Mouse (Mus musculus) cerebellum, adult 2 months (tissue): ENCODE measurements at regions not wholly inside any gene's neighbourhood (a gene's known extent, or its start where the extent isn't known, plus 50 kb on each side); places are given as distances from the start of the nearest gene placed in this dataset.

Source experiments
- CTCF ChIP-seq: fragments of 200-500 bp; IDR thresholded peaks from 2 replicates; pipeline ENCODE4 v1.5.1; 2011; ENCODE audit warnings: low read depth, mild to moderate bottlenecking, control low read depth, low read length, moderate library complexity, borderline replicate concordance; ENCODE audit not compliant: insufficient read depth
- POLR2A ChIP-seq: fragments of 200-500 bp; IDR thresholded peaks from 2 replicates; pipeline ENCODE4 v1.6.1; 2011; ENCODE audit warnings: low read length, control low read depth, borderline replicate concordance; ENCODE audit not compliant: insufficient read depth

DNA sequence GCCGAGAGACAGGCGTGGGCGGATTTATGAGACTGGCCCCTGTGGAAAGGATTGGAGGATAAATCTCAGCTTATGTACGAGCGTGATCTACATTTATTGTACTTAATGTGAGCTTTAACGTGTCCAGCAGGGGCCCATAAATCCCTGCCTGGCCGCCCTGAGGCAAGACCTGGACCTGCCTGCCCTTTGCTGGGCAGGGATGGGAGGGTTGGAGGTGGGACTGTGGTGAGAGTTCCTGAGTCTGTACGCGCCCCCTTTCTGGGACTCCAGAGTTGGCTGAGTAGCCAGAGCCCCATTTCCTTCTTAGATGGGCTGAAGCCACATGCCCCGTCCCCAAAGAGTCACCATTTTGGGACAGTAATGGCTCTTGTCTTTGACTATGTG lies 69.7 kb upstream of the Zbtb40 start:
- TF ChIP-seq POLR2A (no peak), CTCF (no peak)
